Mouse (Mus musculus) heart, postnatal 4 days (tissue): ENCODE measurements at regions not wholly inside any gene's neighbourhood (a gene's known extent, or its start where the extent isn't known, plus 50 kb on each side); places are given as distances from the start of the nearest gene placed in this dataset.

Experiments used
- DNase-seq: peaks from one replicate; pipeline ENCODE4 v3.0.0; 2021

- DNase-seq: no peak
Measured at GRCm38 (mm10) chr2:117731253-117731652, 380.4 kb upstream of the Thbs1 start.

- no peak for DNase-seq
Measured at GRCm38 (mm10) chr2:117742413-117742812, 369.3 kb upstream of the Thbs1 start.

- DNase-seq: no peak
Measured at GRCm38 (mm10) chr2:117743901-117744300, 367.8 kb upstream of the Thbs1 start.

- no peak for DNase-seq
Measured at GRCm38 (mm10) chr2:117745767-117746166, 365.9 kb upstream of the Thbs1 start.

GRCm38 (mm10) chr2:117747136-117747535, 364.5 kb upstream of the Thbs1 start:
- DNase-seq: no peak

- peak; percentile 48 for DNase-seq
Measured at GRCm38 (mm10) chr2:117748892-117749291, 362.8 kb upstream of the Thbs1 start.

GRCm38 (mm10) chr2:117759491-117760013, 352.1 kb upstream of the Thbs1 start:
- DNase-seq: no peak

- no peak for DNase-seq
Measured at GRCm38 (mm10) chr2:117763631-117764030, 348.0 kb upstream of the Thbs1 start.

- no peak for DNase-seq
Measured at GRCm38 (mm10) chr2:117765572-117765971, 346.1 kb upstream of the Thbs1 start.

GRCm38 (mm10) chr2:117766450-117766849, 345.2 kb upstream of the Thbs1 start:
- DNase-seq: no peak

- DNase-seq: no peak
Measured at GRCm38 (mm10) chr2:117769402-117770114, 342.1 kb upstream of the Thbs1 start.

GRCm38 (mm10) chr2:117770115-117770485, 341.6 kb upstream of the Thbs1 start:
- no peak for DNase-seq

- peak; percentile 10 for DNase-seq
Measured at GRCm38 (mm10) chr2:117780287-117780686, 331.4 kb upstream of the Thbs1 start.

- peak; percentile 15 for DNase-seq
Measured at GRCm38 (mm10) chr2:117780816-117781215, 330.9 kb upstream of the Thbs1 start.

GRCm38 (mm10) chr2:117787321-117787720, 324.4 kb upstream of the Thbs1 start:
- no peak for DNase-seq

- DNase-seq: no peak
Measured at GRCm38 (mm10) chr2:117794285-117794684, 317.4 kb upstream of the Thbs1 start.

- DNase-seq: no peak
Measured at GRCm38 (mm10) chr2:117801946-117802600, 309.6 kb upstream of the Thbs1 start.

- no peak for DNase-seq
Measured at GRCm38 (mm10) chr2:117802686-117803085, 309.0 kb upstream of the Thbs1 start.

GRCm38 (mm10) chr2:117804686-117805085, 307.0 kb upstream of the Thbs1 start:
- no peak for DNase-seq

GRCm38 (mm10) chr2:117807121-117807520, 304.6 kb upstream of the Thbs1 start:
- DNase-seq: no peak

GRCm38 (mm10) chr2:117811506-117811905, 300.2 kb upstream of the Thbs1 start:
- no peak for DNase-seq

GRCm38 (mm10) chr2:117811931-117812330, 299.7 kb upstream of the Thbs1 start:
- no peak for DNase-seq

GRCm38 (mm10) chr2:117819701-117820225, 291.9 kb upstream of the Thbs1 start:
- no peak for DNase-seq

GRCm38 (mm10) chr2:117820708-117821107, 291.0 kb upstream of the Thbs1 start:
- no peak for DNase-seq
